Mouse (Mus musculus): ENCODE results near the gene Fcgr4.
"Not testable (repeated sequence)": the region's sequence is repeated elsewhere in the genome, so short reads cannot be mapped to it uniquely, and the experiment has no call there.

GRCm38 (mm10) chr1:171067928-171068327 lies 49.2 kb downstream of the Fcgr4 start:
- not testable (repeated sequence) for TF ChIP-seq POLR2A (IDR thresholded peaks at IDR 0.05; ENCODE audit: low read depth, low read length); CTCF (IDR thresholded peaks at IDR 0.05; ENCODE audit: extremely low read depth, insufficient read depth, insufficient read length, insufficient replicate concordance)

Measured in spleen, adult 2 months (tissue).